Mouse (Mus musculus): Measurements from ENCODE around the gene Klhl40. TPM values are rescaled to one million over a fixed set of nuclear protein-coding genes. Genes with fewer than 3 reads are reported as not detected.

Klhl40 gene
- total and polyA plus RNA-seq, 2 experiments = 0.18 TPM; not detected in 1

DNA sequence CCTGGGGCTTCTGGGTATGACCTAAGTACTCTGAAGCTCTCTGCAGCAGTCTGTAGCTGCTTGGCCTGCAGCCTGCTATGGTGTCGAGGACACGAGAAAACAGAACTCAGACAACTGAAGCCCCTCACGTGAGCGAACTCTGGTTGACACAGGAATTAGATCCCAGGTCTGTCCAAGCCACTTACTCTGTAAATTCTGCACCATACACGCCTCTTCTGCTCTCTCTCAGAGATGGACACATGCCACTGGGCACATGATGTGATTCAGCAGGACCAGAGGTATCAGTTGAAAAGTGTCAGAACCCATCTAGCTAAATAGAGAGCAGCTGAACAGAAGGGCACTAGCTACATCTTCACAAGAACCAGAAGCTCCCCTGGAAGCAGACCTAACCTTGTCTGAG lies 5.0 kb upstream of the Klhl40 start:
- Histone ChIP-seq H3K79me2 (ENCODE audit: control insufficient read depth, insufficient read depth, low read length) (no peaks in the 10 kb centered on the region), H3K36me3 (ENCODE audit: control insufficient read depth, insufficient read depth, low read length) (no peaks in the 10 kb centered on the region), H3K4me1 (ENCODE audit: control insufficient read depth, insufficient read depth, low read length) (no peaks in the 10 kb centered on the region), H3K27ac (replicated peaks; ENCODE audit: insufficient read depth, low read depth, low read length) (no peak overlapping the region), H3K9ac (ENCODE audit: low read depth, low read length) (no peak overlapping the region), H3K4me3 (ENCODE audit: insufficient read depth, low read depth, low read length) (no peak overlapping the region), H3K27me3 (ENCODE audit: control insufficient read depth, insufficient read depth, low read length) (no peaks in the 10 kb centered on the region)
- no peak for DNase-seq (ENCODE audit: extremely low read depth, low read depth, low spot score)
- TF ChIP-seq CTCF (IDR thresholded peaks at IDR 0.05; ENCODE audit: low read depth, low read length) (no peak), POLR2A (IDR thresholded peaks at IDR 0.05; ENCODE audit: extremely low read depth, insufficient read depth, low read length) (no peak)
- 64% methylated on average over 5 of the region's 5 CpGs for WGBS

DNA sequence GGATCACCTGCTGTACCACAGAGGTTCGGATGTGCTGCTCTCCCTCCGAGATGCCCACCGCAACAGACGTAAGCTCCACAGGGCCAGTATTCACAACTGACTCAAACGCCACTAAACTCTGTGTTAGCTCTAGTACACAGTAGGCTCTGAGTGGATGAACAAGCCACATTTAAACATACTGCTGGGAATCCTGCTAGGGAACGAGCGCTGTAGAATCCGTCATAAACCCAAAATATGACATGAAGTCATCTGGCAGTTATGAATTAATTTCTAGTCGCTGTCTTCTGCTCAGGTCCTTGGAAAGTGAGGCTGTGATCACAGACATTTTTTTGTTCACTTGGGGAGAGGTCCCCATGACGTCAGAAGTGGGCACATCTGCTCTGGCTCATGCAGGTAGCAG lies 1.5 kb upstream of the Klhl40 start:
- H3K79me2 ChIP-seq (ENCODE audit: control insufficient read depth, insufficient read depth, low read length) = no peaks in the 10 kb centered on the region
- peaks cover 9% of the 10 kb centered on the region; the same call in 1 of the 2 replicates for H3K27me3 ChIP-seq (ENCODE audit: control insufficient read depth, insufficient read depth, low read length)
- TF ChIP-seq CTCF (IDR thresholded peaks at IDR 0.05; ENCODE audit: low read depth, low read length) (no peak), POLR2A (IDR thresholded peaks at IDR 0.05; ENCODE audit: extremely low read depth, insufficient read depth, low read length) (no peak)
- H3K9ac ChIP-seq (ENCODE audit: low read depth, low read length) = no peak overlapping the region
- no peaks in the 10 kb centered on the region for H3K4me1 ChIP-seq (ENCODE audit: control insufficient read depth, insufficient read depth, low read length)
- H3K36me3 ChIP-seq (ENCODE audit: control insufficient read depth, insufficient read depth, low read length) = no peaks in the 10 kb centered on the region
- no peak for DNase-seq (ENCODE audit: extremely low read depth, low read depth, low spot score)
- H3K4me3 ChIP-seq (ENCODE audit: insufficient read depth, low read depth, low read length) = no peak overlapping the region
- no peak overlapping the region for H3K27ac ChIP-seq (replicated peaks; ENCODE audit: insufficient read depth, low read depth, low read length)
- 79% methylated on average over 10 of the region's 10 CpGs for WGBS

- H3K36me3 ChIP-seq (ENCODE audit: control insufficient read depth, insufficient read depth, low read length) = no peaks in the 10 kb centered on the region
- peaks cover 9% of the 10 kb centered on the region; the same call in 1 of the 2 replicates for H3K27me3 ChIP-seq (ENCODE audit: control insufficient read depth, insufficient read depth, low read length)
- no peaks in the 10 kb centered on the region for H3K79me2 ChIP-seq (ENCODE audit: control insufficient read depth, insufficient read depth, low read length)
- H3K4me1 ChIP-seq (ENCODE audit: control insufficient read depth, insufficient read depth, low read length) = no peaks in the 10 kb centered on the region
- TF ChIP-seq POLR2A (IDR thresholded peaks at IDR 0.05; ENCODE audit: extremely low read depth, insufficient read depth, low read length) (no peak), CTCF (IDR thresholded peaks at IDR 0.05; ENCODE audit: low read depth, low read length) (no peak)
- H3K9ac ChIP-seq (ENCODE audit: low read depth, low read length) = no peak overlapping the region
- WGBS = 79% methylated on average over 7 of the region's 7 CpGs
- DNase-seq (ENCODE audit: extremely low read depth, low read depth, low spot score) = no peak
- H3K27ac ChIP-seq (replicated peaks; ENCODE audit: insufficient read depth, low read depth, low read length) = no peak overlapping the region
- no peak overlapping the region for H3K4me3 ChIP-seq (ENCODE audit: insufficient read depth, low read depth, low read length)
Measured at GRCm38 (mm10) chr9:121776511-121776910, 896 bp upstream of the Klhl40 start.

DNA sequence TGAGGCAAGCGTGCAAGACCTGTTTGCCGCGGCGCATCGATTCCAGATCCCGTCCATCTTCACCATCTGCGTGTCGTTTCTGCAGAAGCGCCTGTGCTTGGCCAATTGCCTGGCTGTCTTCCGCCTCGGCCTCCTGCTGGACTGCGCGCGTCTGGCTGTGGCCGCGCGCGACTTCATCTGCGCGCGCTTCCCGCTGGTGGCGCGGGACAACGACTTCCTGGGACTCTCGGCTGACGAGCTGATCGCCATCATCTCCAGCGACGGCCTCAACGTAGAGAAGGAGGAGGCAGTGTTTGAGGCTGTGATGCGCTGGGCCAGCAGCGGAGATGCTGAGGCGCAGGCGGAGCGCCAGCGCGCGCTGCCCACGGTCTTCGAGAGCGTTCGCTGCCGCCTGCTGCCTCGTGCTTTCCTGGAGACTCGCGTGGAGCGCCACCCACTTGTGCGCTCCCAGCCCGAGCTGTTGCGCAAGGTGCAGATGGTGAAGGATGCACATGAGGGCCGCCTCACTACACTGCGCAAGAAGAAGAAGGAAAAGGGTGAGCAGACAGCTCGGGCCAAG lies 738 bp downstream of the Klhl40 start:
- H3K27me3 ChIP-seq (ENCODE audit: control insufficient read depth, insufficient read depth, low read length) = peaks cover 9% of the 10 kb centered on the region; the same call in 1 of the 2 replicates
- TF ChIP-seq CTCF (IDR thresholded peaks at IDR 0.05; ENCODE audit: low read depth, low read length) = no peak
- TF ChIP-seq POLR2A (IDR thresholded peaks at IDR 0.05; ENCODE audit: extremely low read depth, insufficient read depth, low read length) = no peak
- no peaks in the 10 kb centered on the region for H3K4me1 ChIP-seq (ENCODE audit: control insufficient read depth, insufficient read depth, low read length)
- H3K27ac ChIP-seq (replicated peaks; ENCODE audit: insufficient read depth, low read depth, low read length) = no peak overlapping the region
- no peaks in the 10 kb centered on the region for H3K79me2 ChIP-seq (ENCODE audit: control insufficient read depth, insufficient read depth, low read length)
- DNase-seq (ENCODE audit: extremely low read depth, low read depth, low spot score) = no peak
- H3K4me3 ChIP-seq (ENCODE audit: insufficient read depth, low read depth, low read length) = no peak overlapping the region
- H3K36me3 ChIP-seq (ENCODE audit: control insufficient read depth, insufficient read depth, low read length) = no peaks in the 10 kb centered on the region
- H3K9ac ChIP-seq (ENCODE audit: low read depth, low read length) = no peak overlapping the region
- 14% methylated on average over 54 of the region's 54 CpGs for WGBS

DNA sequence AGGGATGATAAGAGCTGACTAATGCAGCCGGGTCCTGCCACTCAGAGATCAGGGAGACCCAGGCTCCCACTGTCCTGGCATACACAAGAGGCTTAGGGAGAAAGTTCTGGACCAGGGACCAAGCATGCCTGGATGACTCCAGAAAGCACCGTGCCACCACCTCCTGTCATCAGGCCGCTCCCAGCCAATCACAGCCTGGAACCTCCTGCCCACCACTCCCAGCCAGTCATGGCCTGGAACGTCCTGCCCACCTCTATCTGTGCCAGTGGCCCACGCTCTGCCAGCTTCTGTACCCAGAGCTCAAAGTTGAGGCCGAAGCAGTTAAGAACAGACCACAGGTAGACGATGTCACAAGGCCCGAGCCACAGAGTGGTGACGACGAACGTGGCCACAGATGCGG lies 7.4 kb downstream of the Klhl40 start:
- Histone ChIP-seq H3K36me3 (ENCODE audit: control insufficient read depth, insufficient read depth, low read length) (no peaks in the 10 kb centered on the region), H3K27me3 (ENCODE audit: control insufficient read depth, insufficient read depth, low read length) (no peaks in the 10 kb centered on the region), H3K9ac (ENCODE audit: low read depth, low read length) (no peak overlapping the region), H3K27ac (replicated peaks; ENCODE audit: insufficient read depth, low read depth, low read length) (no peak overlapping the region), H3K4me3 (ENCODE audit: insufficient read depth, low read depth, low read length) (no peak overlapping the region), H3K4me1 (ENCODE audit: control insufficient read depth, insufficient read depth, low read length) (no peaks in the 10 kb centered on the region), H3K79me2 (ENCODE audit: control insufficient read depth, insufficient read depth, low read length) (no peaks in the 10 kb centered on the region)
- WGBS = 82% methylated on average over 12 of the region's 12 CpGs
- no peak for TF ChIP-seq CTCF (IDR thresholded peaks at IDR 0.05; ENCODE audit: low read depth, low read length)
- no peak for TF ChIP-seq POLR2A (IDR thresholded peaks at IDR 0.05; ENCODE audit: extremely low read depth, insufficient read depth, low read length)
- no peak for DNase-seq (ENCODE audit: extremely low read depth, low read depth, low spot score)

DNA sequence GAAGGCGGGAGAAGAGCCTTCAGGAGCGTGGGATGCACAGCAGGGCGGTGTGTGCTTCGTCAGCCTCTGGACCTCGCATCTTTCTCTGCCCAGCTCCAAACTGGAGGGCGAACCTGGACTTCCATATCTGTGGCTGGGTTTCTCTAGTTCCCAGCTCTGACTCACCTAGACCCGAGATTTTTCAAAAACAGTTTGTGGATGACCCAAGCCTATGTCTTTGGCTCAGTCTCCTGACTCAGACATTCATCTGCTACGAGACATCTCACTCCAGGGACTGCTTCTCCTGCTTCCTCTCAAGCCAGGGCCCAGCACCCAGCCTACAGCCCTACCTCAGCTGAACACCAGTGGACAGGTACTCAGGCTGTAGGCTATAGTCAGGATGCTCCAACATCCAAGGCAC lies 7.9 kb downstream of the Klhl40 start:
- no peak for TF ChIP-seq CTCF (IDR thresholded peaks at IDR 0.05; ENCODE audit: low read depth, low read length)
- TF ChIP-seq POLR2A (IDR thresholded peaks at IDR 0.05; ENCODE audit: extremely low read depth, insufficient read depth, low read length) = no peak
- H3K36me3 ChIP-seq (ENCODE audit: control insufficient read depth, insufficient read depth, low read length) = no peaks in the 10 kb centered on the region
- no peak overlapping the region for H3K9ac ChIP-seq (ENCODE audit: low read depth, low read length)
- H3K79me2 ChIP-seq (ENCODE audit: control insufficient read depth, insufficient read depth, low read length) = no peaks in the 10 kb centered on the region
- 81% methylated on average over 8 of the region's 8 CpGs for WGBS
- no peaks in the 10 kb centered on the region for H3K4me1 ChIP-seq (ENCODE audit: control insufficient read depth, insufficient read depth, low read length)
- no peak overlapping the region for H3K27ac ChIP-seq (replicated peaks; ENCODE audit: insufficient read depth, low read depth, low read length)
- H3K4me3 ChIP-seq (ENCODE audit: insufficient read depth, low read depth, low read length) = no peak overlapping the region
- DNase-seq (ENCODE audit: extremely low read depth, low read depth, low spot score) = no peak
- H3K27me3 ChIP-seq (ENCODE audit: control insufficient read depth, insufficient read depth, low read length) = no peaks in the 10 kb centered on the region

All from liver, adult 2 months (tissue).